Comparison of ENCODE assay signal across 8 mouse cellular contexts in genomic region chr7:140880865-140881515, GRCm38 (mm10). TPM values are rescaled to one million over a fixed set of nuclear protein-coding genes. Genes with fewer than 3 reads are reported as not detected.
A peak's percentile ranks its signal among the peaks of the same experiment; 100 is the strongest.
DNase-seq lines count a peak whose midpoint lies in the region; ATAC-seq and TF ChIP-seq lines count a peak whose summit lies in the region.

No protein-coding gene starts in this region.

- no peak for DNase-seq in left cerebral cortex, adult 2 months (ENCODE audit: extremely low spot score in 1 of 2, low spot score in 2 of 2)
- DNase-seq in left cerebral cortex, adult 18-20 months (ENCODE audit: low spot score in 2 of 2) = no peak
- DNase-seq in embryonic facial prominence, embryonic 14.5 days (ENCODE audit: low spot score) = no peak
- no peak for DNase-seq in left cerebral cortex, postnatal 36 days (ENCODE audit: low spot score in 2 of 2)
- no peak for DNase-seq in thymus, postnatal 4 days
- DNase-seq in left cerebral cortex, postnatal 10 days (ENCODE audit: extremely low spot score in 1 of 2, low spot score in 2 of 2) = no peak

- H3K36me3 ChIP-seq in embryonic facial prominence, embryonic 14.5 days (ENCODE audit: control insufficient read depth, insufficient read depth, low read length) = peaks cover 28% of the 10 kb centered on the region; the same call in 1 of the 2 replicates
- peaks cover 6% of the 10 kb centered on the region; the same call in 1 of the 2 replicates for H3K36me3 ChIP-seq in kidney, embryonic 16.5 days (ENCODE audit: insufficient read depth, low read length)
- H3K36me3 ChIP-seq in neural tube, embryonic 13.5 days = peaks cover 35% of the 10 kb centered on the region

- peak overlapping the region; percentile 95 for H3K27ac ChIP-seq in left cerebral cortex, adult 2 months
- peak overlapping the region; percentile 91; the same call in 1 of the 2 replicates for H3K27ac ChIP-seq in embryonic facial prominence, embryonic 14.5 days (replicated peaks; ENCODE audit: low read depth, low read length)
- H3K27ac ChIP-seq in kidney, embryonic 16.5 days (ENCODE audit: low read length) = peak overlapping the region; percentile 31; the same call in 1 of the 2 replicates
- peak overlapping the region; percentile 86 for H3K27ac ChIP-seq in neural tube, embryonic 13.5 days (replicated peaks)

- 13% methylated on average over 8 of the region's 8 CpGs for WGBS in embryonic facial prominence, embryonic 14.5 days
- WGBS in kidney, embryonic 16.5 days = 12% methylated on average over 8 of the region's 8 CpGs
- WGBS in neural tube, embryonic 13.5 days = 26% methylated on average over 8 of the region's 8 CpGs

- no peak for TF ChIP-seq CTCF in left cerebral cortex, adult 2 months (IDR thresholded peaks at IDR 0.05)

- intact Hi-C loops in left cerebral cortex, adult 2 months (cut with DNase I) = loop anchor here (5.0 kb wide), 1 partner anchor 34 kb away; the partner anchor contains the start of genes Odf3 and Scgb1c1
- intact Hi-C loops in left cerebral cortex, postnatal 36 days (cut with DNase I) = no loop called here
- intact Hi-C loops in left cerebral cortex, postnatal 10 days (cut with DNase I) = loop anchor here (10.0 kb wide), 1 partner anchor 796 kb away; the partner anchor contains the start of gene Caly

- peak overlapping the region; percentile 85 for H3K4me3 ChIP-seq in left cerebral cortex, adult 2 months
- H3K4me3 ChIP-seq in embryonic facial prominence, embryonic 14.5 days (ENCODE audit: low read depth, low read length) = peak overlapping the region; percentile 60
- peak overlapping the region; percentile 84 for H3K4me3 ChIP-seq in kidney, embryonic 16.5 days (ENCODE audit: low read length)
- H3K4me3 ChIP-seq in neural tube, embryonic 13.5 days = peak overlapping the region; percentile 91

- peaks cover 8% of the 10 kb centered on the region for H3K4me1 ChIP-seq in embryonic facial prominence, embryonic 14.5 days (ENCODE audit: control insufficient read depth, insufficient read depth, low read length)
- H3K4me1 ChIP-seq in kidney, embryonic 16.5 days (ENCODE audit: insufficient read depth, low read length) = peaks cover 17% of the 10 kb centered on the region
- H3K4me1 ChIP-seq in neural tube, embryonic 13.5 days (replicated peaks) = peaks cover 26% of the 10 kb centered on the region

- H3K4me2 ChIP-seq in embryonic facial prominence, embryonic 14.5 days (ENCODE audit: low read depth, low read length) = peak overlapping the region; percentile 73
- peak overlapping the region; percentile 74 for H3K4me2 ChIP-seq in kidney, embryonic 16.5 days (replicated peaks; ENCODE audit: low read depth, low read length)
- peak overlapping the region; percentile 69 for H3K4me2 ChIP-seq in neural tube, embryonic 13.5 days

- H3K27me3 ChIP-seq in embryonic facial prominence, embryonic 14.5 days (replicated peaks; ENCODE audit: control insufficient read depth, insufficient read depth, low read length) = no peaks in the 10 kb centered on the region
- no peaks in the 10 kb centered on the region for H3K27me3 ChIP-seq in kidney, embryonic 16.5 days (ENCODE audit: insufficient read depth, low read length)
- H3K27me3 ChIP-seq in neural tube, embryonic 13.5 days = no peaks in the 10 kb centered on the region

- no peak for ATAC-seq in embryonic facial prominence, embryonic 14.5 days (ENCODE audit: low read depth)
- no peak for ATAC-seq in kidney, embryonic 16.5 days (ENCODE audit: low FRiP score, low TSS enrichment)
- ATAC-seq in neural tube, embryonic 13.5 days (ENCODE audit: low read depth) = no peak

- H3K9ac ChIP-seq in embryonic facial prominence, embryonic 14.5 days (ENCODE audit: low read depth, low read length) = peak overlapping the region; percentile 78
- peak overlapping the region; percentile 85; the same call in 1 of the 2 replicates for H3K9ac ChIP-seq in kidney, embryonic 16.5 days (replicated peaks; ENCODE audit: low read length)
- H3K9ac ChIP-seq in neural tube, embryonic 13.5 days = peak overlapping the region; percentile 93

- no peaks in the 10 kb centered on the region for H3K9me3 ChIP-seq in embryonic facial prominence, embryonic 14.5 days (ENCODE audit: control insufficient read depth, low read length)
- no peaks in the 10 kb centered on the region for H3K9me3 ChIP-seq in kidney, embryonic 16.5 days (ENCODE audit: low read length)
- H3K9me3 ChIP-seq in neural tube, embryonic 13.5 days = no peaks in the 10 kb centered on the region

RNA-seq across cellular contexts. Expression of gene Psmd13, which starts 0.8 kb away (rescaled TPM):
- total RNA-seq in left cerebral cortex, adult 2 months (2021) = 100 to 1,000 TPM; 101 to 107 TPM
- 100 to 1,000 TPM; 110 to 114 TPM for total RNA-seq in left cerebral cortex, adult 18-20 months (2021)
- polyA plus RNA-seq in embryonic facial prominence, embryonic 14.5 days (2014; fragmentation: Nextera tagmentation; extraction: Ambion mirVana) = 127 and 140 TPM in 2 replicates
- 242 and 246 TPM in 2 replicates for polyA plus RNA-seq in kidney, embryonic 16.5 days (2015; fragmentation: Nextera tagmentation; extraction: Ambion mirVana)
- polyA plus RNA-seq in neural tube, embryonic 13.5 days (2015; fragmentation: Nextera tagmentation; extraction: Ambion mirVana) = 258 and 283 TPM in 2 replicates
- 100 to 1,000 TPM; 106 to 113 TPM for total RNA-seq in left cerebral cortex, postnatal 36 days (2021)
- total RNA-seq in left cerebral cortex, postnatal 10 days (2021) = 100 to 1,000 TPM; 144 to 153 TPM

RNA-seq across cellular contexts. Expression of gene Sirt3, which starts 1.1 kb away (rescaled TPM):
- total RNA-seq in left cerebral cortex, adult 2 months (2021) = 10 to 100 TPM; 72.2 to 76.5 TPM
- 10 to 100 TPM; 78.0 to 80.3 TPM for total RNA-seq in left cerebral cortex, adult 18-20 months (2021)
- polyA plus RNA-seq in embryonic facial prominence, embryonic 14.5 days (2014; fragmentation: Nextera tagmentation; extraction: Ambion mirVana) = 18.3 and 19.9 TPM in 2 replicates
- 41.5 and 42.6 TPM in 2 replicates for polyA plus RNA-seq in kidney, embryonic 16.5 days (2015; fragmentation: Nextera tagmentation; extraction: Ambion mirVana)
- polyA plus RNA-seq in neural tube, embryonic 13.5 days (2015; fragmentation: Nextera tagmentation; extraction: Ambion mirVana) = 42.3 and 46.8 TPM in 2 replicates
- total RNA-seq in left cerebral cortex, postnatal 36 days (2021) = 10 to 100 TPM; 73.1 to 78.5 TPM
- 10 to 100 TPM; 52.5 to 53.0 TPM for total RNA-seq in left cerebral cortex, postnatal 10 days (2021)

RNA-seq across cellular contexts. Expression of gene Cox8b, which starts 19.3 kb away (rescaled TPM):
- total RNA-seq in left cerebral cortex, adult 2 months (2021) = 1 to 10 TPM in 1 of 2 experiments, not detected in 1; 2.0 TPM
- total RNA-seq in left cerebral cortex, adult 18-20 months (2021) = 1 to 10 TPM; 1.6 to 1.7 TPM
- polyA plus RNA-seq in embryonic facial prominence, embryonic 14.5 days (2014; fragmentation: Nextera tagmentation; extraction: Ambion mirVana) = 55.5 and 92.1 TPM in 2 replicates
- 1.4 and 2.6 TPM in 2 replicates for polyA plus RNA-seq in kidney, embryonic 16.5 days (2015; fragmentation: Nextera tagmentation; extraction: Ambion mirVana)
- 0.91 TPM in 1 of 2 replicates, not detected in the other for polyA plus RNA-seq in neural tube, embryonic 13.5 days (2015; fragmentation: Nextera tagmentation; extraction: Ambion mirVana)
- not detected for total RNA-seq in left cerebral cortex, postnatal 36 days (2021)
- total RNA-seq in left cerebral cortex, postnatal 10 days (2021) = not detected

RNA-seq across cellular contexts. Expression of gene Bet1l, which starts 23.6 kb away (rescaled TPM):
- 10 to 100 TPM; 24.6 to 24.8 TPM for total RNA-seq in left cerebral cortex, adult 2 months (2021)
- total RNA-seq in left cerebral cortex, adult 18-20 months (2021) = 10 to 100 TPM; 23.1 to 24.5 TPM
- 65.4 and 75.3 TPM in 2 replicates for polyA plus RNA-seq in embryonic facial prominence, embryonic 14.5 days (2014; fragmentation: Nextera tagmentation; extraction: Ambion mirVana)
- 41.7 and 42.1 TPM in 2 replicates for polyA plus RNA-seq in kidney, embryonic 16.5 days (2015; fragmentation: Nextera tagmentation; extraction: Ambion mirVana)
- 42.4 and 48.1 TPM in 2 replicates for polyA plus RNA-seq in neural tube, embryonic 13.5 days (2015; fragmentation: Nextera tagmentation; extraction: Ambion mirVana)
- total RNA-seq in left cerebral cortex, postnatal 36 days (2021) = 10 to 100 TPM; 22.5 to 27.3 TPM
- 10 to 100 TPM; 24.4 to 25.1 TPM for total RNA-seq in left cerebral cortex, postnatal 10 days (2021)

RNA-seq across cellular contexts. Expression of gene Ric8a, which starts 24.2 kb away (rescaled TPM):
- 10 to 100 TPM; 62.1 to 74.2 TPM for total RNA-seq in left cerebral cortex, adult 2 months (2021)
- 10 to 100 TPM; 70.2 to 75.0 TPM for total RNA-seq in left cerebral cortex, adult 18-20 months (2021)
- 76.0 and 80.0 TPM in 2 replicates for polyA plus RNA-seq in embryonic facial prominence, embryonic 14.5 days (2014; fragmentation: Nextera tagmentation; extraction: Ambion mirVana)
- 69.7 and 73.6 TPM in 2 replicates for polyA plus RNA-seq in kidney, embryonic 16.5 days (2015; fragmentation: Nextera tagmentation; extraction: Ambion mirVana)
- 99.1 and 107 TPM in 2 replicates for polyA plus RNA-seq in neural tube, embryonic 13.5 days (2015; fragmentation: Nextera tagmentation; extraction: Ambion mirVana)
- 10 to 100 TPM; 68.2 to 68.7 TPM for total RNA-seq in left cerebral cortex, postnatal 36 days (2021)
- 10 to 100 TPM; 92.0 to 93.3 TPM for total RNA-seq in left cerebral cortex, postnatal 10 days (2021)

Comparison
In these comparisons a context has a peak if more than half of its experiments do, and no peak if none do; other contexts are left out.
1. H3K27ac ChIP-seq: peak in every context shown above with its lines; median percentile 95 in left cerebral cortex, adult 2 months; 91 in embryonic facial prominence, embryonic 14.5 days; 86 in neural tube, embryonic 13.5 days; 31 in kidney, embryonic 16.5 days.